Mouse (Mus musculus) spleen, adult 18-20 months (tissue): ENCODE measurements at regions not wholly inside any gene's neighbourhood (a gene's known extent, or its start where the extent isn't known, plus 50 kb on each side); places are given as distances from the start of the nearest gene placed in this dataset.
A peak's percentile ranks its signal among the peaks of the same experiment; 100 is the strongest.
"Not testable (repeated sequence)": the region's sequence is repeated elsewhere in the genome, so short reads cannot be mapped to it uniquely, and the experiment has no call there.

ENCODE experiments used
- DNase-seq, 2 experiments: peaks; one replicate each; pipeline ENCODE4 v3.0.0; 2022; ENCODE audit warnings: mixed read lengths in 2 of 2

DNA sequence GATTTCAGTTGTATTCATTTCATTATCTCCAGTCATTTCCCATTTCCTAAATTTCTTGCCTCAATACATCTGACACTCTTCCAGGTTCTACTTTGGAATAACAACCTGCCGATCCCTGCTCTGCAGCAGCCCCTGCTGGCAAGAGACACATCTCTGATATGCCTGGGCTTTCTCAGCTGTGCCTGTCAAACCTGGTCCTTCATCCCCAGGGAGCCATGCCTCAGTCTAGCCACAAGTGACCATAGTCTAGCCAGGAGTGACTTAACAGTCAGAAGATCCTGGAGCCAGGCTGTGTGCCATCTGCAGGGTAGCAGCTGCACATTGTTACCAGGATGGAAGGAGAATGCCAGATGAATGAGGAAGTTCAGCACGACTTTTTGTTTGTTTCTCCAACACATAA, 833.2 kb downstream of the Diaph3 start:
- DNase-seq, result no peak

DNA sequence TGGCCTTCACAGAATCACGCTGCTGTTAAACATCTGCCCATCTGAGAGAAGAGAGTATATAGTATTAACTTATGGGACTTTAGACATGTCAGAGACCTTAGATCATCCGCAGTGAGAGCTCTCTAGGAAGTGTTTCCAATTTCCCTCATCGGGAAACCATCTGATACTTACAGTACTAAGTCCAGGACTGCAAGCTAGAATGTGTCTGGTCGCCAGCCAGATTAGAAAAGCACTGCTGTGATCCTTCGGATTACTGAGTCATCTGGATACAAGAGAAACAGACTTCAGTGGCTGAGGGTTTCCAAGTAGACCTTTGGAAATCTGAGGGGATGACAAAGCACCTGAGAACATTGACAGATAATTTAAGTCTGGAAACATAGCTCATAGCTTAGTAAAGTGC, 839.4 kb downstream of the Diaph3 start:
- DNase-seq, result no peak

DNA sequence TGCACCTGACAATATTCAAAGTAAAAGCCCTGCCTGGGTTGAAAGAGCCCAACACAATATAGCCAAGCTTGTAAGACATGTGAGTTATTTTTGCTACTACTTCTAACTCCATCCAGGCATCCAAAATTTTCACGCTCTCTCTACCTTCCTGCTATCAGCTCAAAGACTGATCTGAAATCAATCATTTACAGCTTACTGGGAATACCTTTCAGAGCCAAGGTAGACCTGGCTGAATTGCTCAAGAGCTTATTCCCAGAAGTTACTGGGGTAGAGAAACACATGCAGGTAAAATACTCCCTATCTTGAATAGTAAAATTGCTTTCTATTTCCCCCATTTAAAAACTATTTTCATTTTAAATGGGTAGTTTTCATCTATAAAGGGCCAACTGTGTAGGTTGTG, 840.2 kb downstream of the Diaph3 start:
- no peak for DNase-seq

DNA sequence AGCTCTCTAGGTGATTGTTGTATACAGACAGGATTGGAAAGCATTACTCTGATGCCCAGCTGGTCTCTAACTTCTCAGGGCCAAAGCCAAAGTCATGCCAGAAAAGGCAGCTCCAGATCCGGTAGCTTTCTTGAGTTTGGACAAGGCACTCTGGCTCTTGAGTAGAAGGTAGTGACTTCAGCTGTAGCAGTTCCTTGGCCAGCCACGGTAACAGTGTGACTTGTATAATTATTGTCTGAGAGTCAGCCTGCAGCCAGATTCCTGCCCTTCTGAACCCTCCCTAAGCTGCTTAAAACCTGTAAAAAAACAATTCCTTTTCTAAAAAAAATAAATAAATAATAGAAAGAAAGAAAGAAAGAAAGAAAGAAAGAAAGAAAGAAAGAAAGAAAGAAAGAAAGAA, 843.0 kb downstream of the Diaph3 start:
- no peak for DNase-seq

DNA sequence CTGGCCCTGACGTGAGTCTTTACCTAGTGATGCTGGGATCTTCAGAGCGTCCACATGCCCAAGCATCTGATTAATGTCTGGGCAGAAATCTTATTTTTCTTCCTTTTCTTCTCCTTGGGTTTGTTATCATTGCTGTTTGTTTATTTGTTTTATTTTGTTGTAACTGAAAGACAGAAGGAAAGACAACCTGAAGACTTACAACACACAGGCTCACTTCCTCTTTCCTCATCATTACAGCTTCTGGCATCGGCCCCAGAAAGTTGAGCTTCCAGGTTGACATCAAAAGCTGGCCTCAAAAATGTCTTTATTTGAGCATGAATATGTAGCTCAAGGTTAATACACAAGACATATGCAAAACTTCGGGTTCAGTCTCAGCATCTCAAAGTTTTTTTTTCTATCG, 846.4 kb downstream of the Diaph3 start:
- DNase-seq, result not testable (repeated sequence)

DNA sequence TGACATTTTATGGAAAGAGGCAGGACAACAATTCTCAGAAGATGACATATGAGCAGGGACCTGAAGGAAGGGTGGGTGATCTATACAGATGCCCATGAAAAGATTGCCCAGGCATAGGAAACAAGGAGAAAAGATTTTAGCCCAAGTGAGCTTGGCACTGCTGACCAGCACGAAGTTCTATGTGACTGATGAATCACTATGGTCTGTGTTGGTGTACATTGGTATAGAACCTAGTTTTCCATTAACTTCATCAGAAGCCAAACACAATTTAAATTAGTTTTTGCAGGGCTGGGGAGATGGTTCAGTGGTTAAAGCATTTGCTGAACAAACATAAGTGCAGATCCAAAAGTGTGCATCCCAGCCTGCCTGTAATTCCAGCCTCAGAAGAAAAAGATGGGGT, 847.2 kb downstream of the Diaph3 start:
- no peak for DNase-seq

DNA sequence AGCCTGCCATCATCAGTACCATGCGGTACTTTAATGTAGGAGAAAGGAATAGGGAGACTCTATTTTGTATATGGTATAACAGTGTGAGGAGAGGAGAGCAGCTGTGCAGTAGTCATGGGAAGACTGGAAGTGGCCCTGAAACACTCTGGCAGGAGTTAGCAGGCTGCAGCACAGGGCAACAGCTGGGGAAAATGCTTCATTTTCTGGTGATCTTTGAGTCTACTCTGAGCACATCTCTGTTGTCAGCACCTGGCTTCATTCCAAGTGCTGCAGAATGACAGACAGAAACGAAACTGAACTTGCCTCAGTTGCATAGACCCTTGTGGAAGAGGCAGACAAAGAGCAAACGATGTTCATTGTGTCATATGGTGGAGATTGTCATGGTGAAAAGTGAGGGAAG, 847.7 kb downstream of the Diaph3 start:
- DNase-seq, result no peak

DNA sequence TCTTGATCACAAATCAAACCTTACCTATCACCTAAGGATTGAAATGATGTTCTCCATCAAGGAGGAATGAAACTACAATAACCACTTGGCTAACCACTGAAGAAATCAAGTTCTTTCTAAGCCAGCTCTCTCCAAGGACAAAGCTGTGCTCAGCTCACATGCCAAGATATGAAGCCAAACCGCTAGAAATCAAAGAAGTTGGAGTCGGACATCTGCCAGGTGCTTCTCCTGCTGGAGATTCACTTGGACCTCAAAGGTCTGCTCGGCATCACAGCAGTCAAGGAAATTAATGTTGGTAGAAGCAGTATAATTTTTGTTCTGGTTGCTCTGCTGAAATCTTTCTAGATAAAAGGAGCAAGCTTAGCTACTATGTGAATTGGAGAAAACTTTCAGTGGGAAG, 850.5 kb downstream of the Diaph3 start:
- no peak for DNase-seq

DNA sequence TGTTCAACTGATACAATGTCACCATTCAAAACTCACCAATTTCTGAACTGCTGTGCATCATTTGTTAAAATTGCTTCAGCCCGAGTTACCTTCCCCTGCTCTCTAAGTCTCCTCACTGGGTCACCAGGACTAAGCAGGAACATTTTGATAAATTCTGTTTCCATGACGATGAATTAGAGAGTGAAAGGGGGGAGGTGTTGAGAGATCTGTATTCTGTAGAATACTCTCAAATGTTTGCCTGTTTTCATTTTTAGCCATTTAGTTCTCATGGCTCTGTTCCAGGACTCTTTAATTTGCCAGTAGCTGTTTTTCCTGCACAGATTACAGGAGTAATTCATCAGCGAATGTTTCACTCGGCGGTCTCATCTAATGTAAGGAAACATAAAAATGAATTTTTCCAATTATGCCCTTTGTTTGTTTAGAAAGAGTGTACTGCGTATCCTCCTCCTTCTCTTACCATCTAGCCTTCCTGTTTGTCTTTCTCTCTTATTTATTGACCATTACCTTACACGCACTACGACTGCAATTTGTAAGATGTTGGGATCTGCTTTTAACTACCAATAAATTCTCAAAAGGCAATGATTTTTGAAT, 879.3 kb downstream of the Diaph3 start:
- no peak for DNase-seq

DNA sequence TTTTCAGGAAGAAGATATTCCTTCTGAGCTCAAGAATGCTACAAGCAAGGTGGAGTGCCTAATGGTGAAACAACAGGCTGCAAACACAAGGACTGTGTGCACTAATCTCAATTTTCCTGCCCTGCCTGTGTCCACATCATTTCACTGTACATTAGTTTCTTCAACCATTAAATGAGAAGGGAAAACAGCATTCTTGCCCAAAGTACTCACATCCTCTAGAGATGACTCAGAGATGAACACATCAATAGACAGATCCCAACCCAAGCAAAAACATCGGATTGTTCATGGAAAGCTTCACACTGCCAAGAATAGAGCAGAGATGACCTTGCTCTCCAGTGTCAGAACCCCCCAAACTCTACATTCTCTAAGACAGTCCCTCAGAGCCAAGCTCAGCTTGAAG, 886.8 kb downstream of the Diaph3 start:
- no peak for DNase-seq

DNA sequence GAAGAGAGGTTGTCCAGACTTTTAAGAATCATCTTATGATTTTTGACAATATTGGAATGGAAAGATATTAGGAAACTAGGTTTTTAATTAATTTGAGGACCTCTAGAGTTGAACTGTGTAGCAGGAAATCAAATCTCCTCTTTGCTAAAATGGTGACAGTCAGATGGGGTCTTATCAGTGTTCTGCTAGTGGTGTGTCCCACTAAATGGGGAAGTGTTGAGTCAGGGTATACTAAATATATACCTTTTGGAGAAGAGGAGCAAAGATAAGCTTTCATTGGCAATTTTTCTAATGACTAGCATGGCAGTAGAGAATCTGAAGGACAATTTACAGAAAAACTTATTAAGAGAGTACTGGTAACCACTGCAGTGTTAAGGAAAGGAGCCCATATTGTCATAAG, 889.4 kb downstream of the Diaph3 start:
- no peak for DNase-seq

DNA sequence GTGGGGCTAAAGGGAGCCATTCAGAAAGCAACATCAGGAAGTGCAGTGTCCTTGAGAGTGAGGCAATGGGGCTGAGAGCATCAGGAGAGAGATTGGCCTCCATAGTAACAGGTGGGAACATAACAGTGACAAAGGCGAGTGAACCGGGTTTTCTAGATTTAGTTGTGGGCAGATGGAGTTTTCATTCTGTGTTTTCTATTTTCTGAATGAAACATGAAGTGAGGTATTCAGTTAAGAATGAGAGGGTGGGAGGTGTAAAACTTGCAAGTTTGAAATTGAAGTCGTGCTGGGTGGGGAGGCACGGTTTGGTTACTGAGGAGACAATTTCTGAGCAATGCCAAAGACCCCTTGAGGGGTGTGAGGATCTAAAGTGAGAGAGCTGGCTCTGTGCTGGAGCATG, 893.3 kb downstream of the Diaph3 start:
- no peak for DNase-seq

DNA sequence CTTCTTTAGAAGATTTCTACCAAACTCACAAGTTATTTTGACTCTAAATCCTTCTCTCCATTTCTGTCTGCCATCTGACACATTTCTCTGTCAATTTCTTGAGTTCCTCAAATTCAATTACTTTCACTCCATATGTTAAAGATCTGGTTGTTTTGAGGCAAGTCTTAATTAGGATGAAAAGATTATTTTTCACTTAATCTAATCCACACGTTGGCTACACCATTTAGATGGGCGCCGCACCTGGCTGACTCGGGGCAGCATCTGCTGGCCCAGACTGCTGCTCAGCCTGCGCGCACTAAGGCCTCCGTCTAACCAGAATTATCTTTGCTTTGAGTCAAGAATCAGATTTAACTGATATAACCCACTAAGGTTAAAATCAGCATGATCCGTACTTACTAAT, 894.3 kb downstream of the Diaph3 start:
- DNase-seq, result no peak

DNA sequence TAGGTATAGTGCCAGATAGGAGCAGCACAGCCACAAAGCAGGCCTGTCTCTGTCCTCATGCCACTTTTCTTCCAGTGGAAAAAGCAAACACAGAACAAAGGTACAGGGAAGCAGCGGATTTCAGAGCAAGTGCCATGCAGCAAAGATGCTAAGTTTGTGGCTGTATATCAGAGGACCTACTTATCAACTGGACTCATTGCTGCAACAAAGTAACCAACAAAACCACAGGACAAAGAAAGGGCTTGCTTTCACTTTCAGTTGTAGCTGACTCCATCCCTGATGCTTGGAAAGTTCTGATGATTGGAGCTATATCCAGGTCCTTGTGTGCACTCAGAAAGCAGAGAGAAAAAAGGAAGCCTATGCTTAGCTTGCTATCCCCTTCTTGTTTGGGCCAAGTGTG, 897.4 kb downstream of the Diaph3 start:
- no peak for DNase-seq

DNA sequence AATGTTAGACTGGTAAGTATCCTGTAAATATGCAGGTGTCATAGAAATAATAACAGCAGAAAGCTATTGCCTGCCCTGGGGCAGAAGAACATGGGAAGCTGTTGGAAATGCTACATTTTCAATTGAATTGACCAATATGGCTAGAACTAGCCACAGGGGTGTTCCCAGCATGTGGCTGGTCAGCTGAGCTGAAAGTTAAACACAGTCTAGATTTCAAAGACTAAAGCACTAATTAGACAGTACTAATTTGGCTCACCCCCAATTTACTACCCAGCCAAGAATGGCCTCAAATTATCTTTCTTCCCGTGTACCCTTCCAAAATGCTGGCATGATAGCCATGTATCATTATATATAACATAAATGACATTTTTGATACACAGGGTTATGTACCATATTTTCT, 898.2 kb downstream of the Diaph3 start:
- DNase-seq, result no peak

DNA sequence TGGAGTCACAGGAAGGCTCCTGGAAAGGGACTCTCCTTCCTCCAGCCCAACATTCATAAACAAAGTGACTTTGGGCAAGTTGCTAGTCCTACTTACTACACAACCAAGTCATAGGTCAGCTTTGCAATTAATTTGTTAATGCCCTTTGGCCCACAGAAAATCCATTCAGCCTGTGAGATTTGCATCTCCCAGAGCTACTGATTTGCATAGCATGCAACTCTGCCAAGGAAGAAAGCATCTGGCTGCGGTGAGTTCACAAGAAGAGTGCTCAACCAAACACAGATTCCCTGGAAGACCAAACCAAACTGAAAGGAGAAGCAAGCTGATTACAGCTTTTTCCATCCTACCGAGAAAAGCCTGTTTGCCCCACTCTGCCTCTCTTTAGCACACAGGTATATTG, 901.9 kb downstream of the Diaph3 start:
- no peak for DNase-seq

DNA sequence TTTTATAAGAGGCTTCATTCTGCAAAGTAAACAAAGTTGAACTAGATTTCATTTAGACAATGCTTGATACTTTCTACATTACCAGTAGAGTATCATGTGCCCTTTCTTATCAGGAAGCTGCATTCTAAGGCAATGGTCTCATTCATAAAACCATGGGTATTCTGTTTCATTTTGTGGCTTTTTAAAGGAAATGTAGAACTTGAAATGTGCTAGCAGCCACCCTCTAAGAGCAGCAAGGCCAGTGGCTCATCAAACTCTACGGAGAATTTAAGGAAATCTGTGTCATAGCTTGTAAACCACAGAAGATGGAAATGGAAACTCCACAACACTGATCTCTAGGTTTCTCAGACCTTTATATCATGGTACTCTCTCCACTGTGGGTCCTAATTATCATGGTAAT, 907.7 kb downstream of the Diaph3 start:
- DNase-seq, result no peak

DNA sequence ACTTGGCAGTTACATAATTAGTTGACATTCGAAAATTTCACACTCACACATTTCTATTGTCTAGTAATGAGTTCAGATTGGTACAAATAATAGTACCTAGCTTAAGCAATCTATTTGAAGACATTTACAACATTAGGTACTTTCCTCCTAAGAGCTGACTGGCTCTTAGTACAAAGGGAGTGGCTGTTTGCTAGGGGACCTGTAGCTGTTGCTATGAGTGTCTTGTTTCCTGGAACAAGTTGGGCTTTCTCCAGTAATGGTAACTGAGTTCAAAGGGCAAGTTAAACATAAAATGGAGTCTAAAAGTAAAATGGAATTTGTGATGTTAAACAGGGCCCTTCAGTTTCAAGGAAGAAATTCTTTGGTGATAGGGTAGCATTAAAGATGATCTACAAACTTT, 910.4 kb downstream of the Diaph3 start:
- DNase-seq, result no peak

DNA sequence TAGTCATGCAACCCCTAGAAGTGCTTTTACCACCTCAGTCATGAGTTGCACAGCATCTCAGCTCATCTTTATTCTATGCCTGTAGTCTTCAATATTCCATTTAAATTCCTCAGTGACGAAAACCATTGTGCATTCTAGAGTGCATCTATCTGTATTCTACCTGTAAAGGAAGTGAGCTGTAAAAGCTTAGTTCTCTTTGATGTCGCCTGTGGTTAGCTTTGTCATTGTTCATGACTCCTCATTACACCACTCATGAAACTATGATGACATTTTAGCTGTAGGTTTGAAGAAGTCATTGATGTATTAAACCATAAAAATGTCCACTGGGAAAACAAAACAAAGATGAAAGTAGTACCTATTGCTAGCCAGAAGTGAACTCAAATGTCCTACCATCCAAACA, 911.3 kb downstream of the Diaph3 start:
- DNase-seq, result no peak

DNA sequence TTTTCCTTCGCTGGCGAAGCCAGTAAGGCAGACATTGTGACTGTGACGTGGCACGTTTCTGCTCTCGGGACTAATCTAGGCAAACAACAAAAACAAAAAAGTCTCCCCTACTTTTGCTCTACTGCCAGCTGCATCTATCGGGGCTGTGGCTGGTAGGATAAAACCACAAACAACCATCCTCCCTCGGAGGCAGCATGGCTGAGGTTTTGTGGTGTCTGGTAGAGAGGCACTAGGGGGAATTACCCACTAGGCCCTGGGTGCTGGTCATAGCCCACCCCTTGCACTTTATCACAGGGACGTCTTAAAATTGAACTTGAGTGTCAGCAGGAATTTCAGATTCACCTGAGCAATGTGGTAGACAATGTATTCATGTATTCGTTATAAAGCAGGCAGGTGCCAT, 925.3 kb downstream of the Diaph3 start:
- DNase-seq, result no peak

DNA sequence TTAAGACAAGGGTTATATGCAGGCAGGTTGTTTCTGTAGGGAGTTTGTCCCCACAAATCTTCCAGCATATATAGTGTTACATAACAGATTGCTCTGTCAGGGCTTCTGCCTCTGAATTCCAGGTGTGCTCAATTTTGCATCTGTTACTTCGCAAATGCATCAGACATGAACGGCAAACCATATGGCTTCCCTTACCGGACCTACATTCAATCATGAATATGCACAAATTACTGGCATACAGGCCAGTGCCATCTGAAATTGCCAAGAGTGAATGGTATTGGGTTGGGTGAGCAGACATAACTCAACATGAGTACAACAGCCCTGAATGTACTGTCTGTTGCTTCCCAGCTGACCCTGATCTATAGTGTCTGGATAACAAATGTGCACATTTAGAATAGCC, 929.4 kb downstream of the Diaph3 start:
- no peak for DNase-seq

DNA sequence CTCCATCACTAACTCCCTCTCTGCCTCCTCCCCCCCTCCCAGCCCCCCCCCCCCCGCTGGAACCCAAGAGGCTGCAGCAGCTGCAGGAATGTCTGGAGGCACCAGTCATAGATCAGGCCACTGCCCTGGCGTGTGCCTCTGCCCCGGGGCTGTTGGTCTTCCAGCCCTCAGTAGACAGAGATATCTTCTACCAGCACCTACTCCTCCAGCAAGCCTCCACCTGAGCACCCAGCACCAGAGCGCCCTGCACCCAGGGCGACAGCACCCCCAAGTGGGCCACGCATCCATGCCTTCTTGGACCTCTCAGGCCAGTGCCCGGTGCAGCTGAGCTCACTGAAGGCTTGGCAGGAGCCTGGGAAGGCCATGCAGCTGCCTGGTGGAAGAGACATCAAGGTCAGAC, 936.5 kb downstream of the Diaph3 start:
- peak in 1 of 2 experiments; percentile 6 for DNase-seq

DNA sequence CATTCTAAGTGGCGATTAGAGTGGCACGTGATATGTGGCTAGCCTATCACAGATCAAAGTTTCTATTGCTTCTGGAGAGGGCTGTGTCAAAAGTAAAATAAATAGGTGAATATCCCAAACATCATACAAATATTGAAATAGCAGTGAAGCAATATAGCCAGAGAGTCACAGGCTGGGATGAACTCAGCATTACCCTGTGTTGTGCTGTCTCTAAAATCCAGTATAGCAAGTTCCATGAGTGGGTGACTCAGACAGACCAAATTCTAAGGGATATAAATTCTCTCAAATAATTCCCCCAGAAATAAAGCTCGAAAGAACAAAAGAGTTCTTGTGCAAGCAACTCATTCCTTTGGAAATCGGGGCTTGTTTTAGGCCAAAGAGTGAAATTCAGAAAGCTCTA, 943.2 kb downstream of the Diaph3 start:
- no peak for DNase-seq

DNA sequence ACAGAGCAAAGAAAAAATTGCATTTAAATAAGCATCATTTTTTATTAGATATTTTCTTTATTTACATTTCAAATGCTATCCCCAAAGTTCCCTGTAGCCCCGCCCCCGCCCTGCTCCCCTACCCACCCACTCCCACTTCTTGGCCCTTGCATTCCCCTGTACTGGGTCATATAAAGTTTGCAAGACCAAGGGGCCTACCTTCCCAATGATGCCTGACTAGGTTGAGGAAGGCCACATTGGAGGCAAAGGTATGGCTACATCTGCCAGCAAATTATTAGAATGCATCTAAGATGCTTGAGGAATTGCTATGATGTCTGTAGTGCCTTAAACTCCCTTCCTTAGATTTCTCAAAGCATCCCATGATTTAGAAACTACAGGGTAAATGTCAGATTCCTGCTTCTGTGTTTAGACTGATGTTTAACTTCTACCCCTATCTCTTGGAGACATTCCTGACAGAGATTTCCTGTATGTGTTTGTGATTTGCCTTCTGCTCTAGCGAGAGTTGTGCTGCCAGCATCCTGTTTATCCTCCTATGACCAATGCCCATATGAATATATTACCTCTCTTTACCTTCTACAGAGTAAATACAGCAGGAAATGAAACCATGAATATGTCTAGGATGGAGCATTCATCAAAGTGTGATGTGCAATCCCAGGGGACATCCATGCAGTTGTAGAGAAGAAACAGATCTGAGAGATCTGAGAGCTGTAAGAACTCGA, 956.2 kb downstream of the Diaph3 start:
- DNase-seq, result no peak

DNA sequence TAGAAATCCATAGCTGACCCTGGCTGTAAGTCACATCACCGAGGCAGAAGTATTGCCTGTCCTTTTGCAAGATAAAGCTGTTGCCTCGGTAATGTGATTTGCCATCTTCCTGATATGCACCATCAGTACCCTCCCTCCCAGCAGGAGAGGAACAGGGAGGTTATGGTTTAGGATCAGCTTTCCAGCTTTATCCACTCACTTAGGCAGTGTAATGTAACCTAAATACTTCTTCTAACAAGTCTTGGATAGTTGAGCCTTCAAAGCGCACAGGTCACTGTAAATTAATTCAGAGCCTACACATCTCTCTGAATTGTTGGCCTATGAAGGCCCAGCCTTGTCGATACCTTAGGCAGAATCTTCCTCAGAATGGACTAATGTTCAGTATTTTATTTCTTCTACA, 962.5 kb downstream of the Diaph3 start:
- no peak for DNase-seq
